Mouse (Mus musculus) megakaryocyte progenitor cell, adult 5-6 weeks (primary cell): ENCODE results near the gene Tnni1. TPM values are rescaled to one million over a fixed set of nuclear protein-coding genes. Genes with fewer than 3 reads are reported as not detected.

Experiments used
- ATAC-seq: replicated peaks from 2 replicates; pipeline ENCODE4 v1.8.0; 2016; ENCODE audit warnings: mild to moderate bottlenecking, moderate TSS enrichment, inconsistent platforms; ENCODE audit not compliant: poor library complexity
- total RNA-seq, 2 experiments: library from RNA; stranded (forward) in 1 of 2; stranded (reverse) in 1 of 2; fragments of 157-497, 149-512 nt in 1 of 2; fragments of 200-1000 nt in 1 of 2; gene quantifications; 2 replicates each; pipeline versions ENCODE4 v1.2.3 to v1.2.4; 2015 to 2017

The Tnni1 gene
- total RNA-seq, 2 experiments from 2014 or later: not detected

DNA sequence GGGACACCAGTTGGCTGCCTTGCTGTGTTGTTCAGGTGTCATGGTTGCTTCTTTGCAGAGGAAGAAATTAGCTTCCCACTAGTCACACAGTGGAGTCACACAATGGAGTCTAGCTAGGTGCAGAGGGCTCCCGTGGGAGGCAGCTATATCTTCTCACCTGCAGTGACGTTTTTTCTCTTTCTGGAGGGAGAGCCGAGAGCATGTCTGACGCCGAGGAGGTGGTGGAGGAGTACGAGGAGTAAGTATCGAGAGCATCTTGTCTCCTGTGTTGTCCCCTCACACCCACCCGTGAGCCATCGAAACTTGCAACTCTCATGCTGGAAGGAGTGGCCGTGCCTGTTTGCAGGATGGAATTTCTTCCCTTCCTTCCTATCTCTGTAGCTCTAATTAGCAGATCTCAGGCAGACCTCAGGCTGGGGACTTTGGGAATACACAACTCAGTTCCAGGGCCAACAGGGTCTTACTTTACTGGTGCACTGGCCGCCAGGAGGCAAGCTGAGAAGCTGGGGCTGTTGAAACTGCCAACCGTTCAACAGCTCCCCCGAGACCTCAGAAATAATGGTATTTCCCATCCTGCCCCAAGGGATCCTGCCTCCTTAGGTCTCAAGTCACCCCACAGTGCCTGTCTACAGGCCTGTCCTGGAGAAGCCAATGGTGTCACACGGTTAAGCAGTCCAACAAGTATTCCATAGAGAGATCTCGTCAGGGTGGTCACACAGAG is 61.6 kb downstream of the Tnni1 start:
- no peak for ATAC-seq

DNA sequence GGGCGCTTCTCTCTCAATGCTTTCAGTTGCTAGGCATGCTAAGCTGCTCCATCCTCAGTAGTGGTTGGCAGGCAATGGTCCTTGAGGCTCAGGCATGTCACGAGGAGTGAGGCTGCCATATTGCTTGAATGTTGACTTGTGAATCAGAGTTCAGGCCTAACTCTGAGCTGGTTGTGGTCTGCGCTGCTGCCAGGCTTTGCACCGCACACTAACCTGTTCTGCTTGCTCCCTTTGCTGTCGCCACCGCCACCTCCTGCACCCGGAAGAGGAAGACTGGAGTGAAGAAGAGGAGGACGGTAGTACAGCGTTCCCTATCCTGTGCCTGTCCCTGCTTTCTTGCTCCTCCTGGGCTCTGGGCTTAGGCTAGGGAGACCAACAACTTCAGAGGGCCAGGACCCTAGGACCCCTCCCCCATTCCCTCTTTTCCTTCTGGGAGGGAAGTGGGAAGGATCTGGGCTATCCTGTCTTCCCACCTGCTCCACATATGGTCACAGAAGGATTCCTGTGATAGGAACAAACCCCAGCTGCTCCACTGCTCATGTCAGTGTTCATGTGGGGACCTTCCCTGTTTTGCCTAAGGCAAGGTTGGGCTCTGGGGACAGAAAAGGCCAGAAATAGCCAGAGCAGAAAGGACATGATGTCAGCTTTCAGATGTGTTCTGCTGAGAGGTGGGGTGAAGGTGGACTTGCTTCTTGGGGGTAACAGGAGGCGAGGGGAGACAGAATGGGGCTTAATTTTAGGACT is 64.5 kb downstream of the Tnni1 start:
- no peak for ATAC-seq

- ATAC-seq: no peak
Observed at GRCm38 (mm10) chr1:135844481-135844880, 65.2 kb downstream of the Tnni1 start.

DNA sequence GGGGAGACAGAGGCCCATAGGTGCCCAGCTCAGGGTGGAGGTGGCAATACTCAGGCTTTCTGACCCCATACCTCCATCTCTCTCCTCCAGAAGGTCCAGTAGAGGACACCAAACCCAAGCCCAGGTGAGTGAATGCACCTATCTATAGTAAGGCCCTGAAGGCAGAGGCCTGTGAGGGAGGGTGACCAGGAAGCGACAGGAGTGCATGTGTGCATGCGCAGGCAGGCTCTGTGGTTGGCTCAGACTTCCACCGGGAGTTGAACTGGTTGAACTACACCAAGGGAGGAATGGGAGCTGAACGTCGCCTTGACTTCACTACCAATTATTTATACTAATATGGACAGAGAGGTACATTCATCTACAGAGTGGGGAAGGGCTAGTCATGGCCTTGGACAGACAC is 67.4 kb downstream of the Tnni1 start:
- ATAC-seq: no peak

DNA sequence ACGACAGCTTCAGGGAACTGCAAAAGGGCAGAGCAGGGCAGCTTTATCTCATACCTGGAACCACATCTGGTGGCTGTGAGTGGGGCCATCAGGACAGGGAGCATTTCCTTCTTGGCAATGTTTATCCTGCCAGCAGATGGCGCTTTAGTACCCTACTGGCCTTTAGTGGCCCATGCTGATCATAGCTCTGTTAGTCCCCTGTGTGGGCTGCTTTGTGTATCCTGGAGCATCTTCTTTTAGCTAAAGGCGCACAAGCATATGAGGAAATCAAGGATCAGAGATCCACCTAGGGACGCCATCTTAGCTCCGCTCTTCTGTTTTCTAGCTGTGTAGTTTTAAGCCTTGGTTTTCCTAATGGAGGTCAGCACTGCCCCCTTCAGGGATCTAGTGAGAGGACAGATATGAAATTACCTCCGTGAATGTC is 67.9 kb downstream of the Tnni1 start:
- peak; percentile 85 for ATAC-seq

DNA sequence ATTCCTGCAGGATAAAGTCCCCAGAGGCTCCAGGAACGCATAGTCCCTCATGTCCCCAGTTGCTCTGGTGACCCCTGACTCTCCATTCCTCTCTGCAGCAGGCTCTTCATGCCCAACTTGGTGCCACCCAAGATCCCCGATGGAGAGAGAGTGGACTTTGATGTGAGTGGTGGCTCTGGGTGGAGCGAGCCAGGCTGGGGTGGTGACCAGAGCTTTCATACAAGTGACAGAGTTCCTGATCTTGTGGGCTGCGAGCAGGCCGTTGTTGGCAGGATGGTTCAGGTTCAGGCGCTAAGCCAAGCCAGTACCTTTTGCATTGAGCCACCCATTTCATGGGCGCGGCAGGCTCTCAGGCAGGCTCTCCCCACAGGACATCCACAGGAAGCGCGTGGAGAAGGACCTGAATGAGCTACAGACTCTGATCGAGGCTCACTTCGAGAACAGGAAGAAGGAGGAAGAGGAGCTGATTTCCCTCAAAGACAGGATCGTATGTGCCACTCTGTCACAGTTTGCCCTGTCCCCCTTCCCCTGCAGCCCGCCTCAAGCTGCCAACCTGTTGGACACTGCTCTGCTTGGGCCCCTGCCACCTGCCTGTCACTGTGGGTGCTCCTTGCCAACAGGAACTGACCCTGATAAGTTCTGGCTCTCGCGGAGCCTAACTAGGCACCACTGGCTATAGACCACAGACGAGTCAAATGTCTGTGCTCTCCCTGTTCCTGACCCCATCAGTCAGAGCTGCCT is 68.5 kb downstream of the Tnni1 start:
- ATAC-seq: no peak

DNA sequence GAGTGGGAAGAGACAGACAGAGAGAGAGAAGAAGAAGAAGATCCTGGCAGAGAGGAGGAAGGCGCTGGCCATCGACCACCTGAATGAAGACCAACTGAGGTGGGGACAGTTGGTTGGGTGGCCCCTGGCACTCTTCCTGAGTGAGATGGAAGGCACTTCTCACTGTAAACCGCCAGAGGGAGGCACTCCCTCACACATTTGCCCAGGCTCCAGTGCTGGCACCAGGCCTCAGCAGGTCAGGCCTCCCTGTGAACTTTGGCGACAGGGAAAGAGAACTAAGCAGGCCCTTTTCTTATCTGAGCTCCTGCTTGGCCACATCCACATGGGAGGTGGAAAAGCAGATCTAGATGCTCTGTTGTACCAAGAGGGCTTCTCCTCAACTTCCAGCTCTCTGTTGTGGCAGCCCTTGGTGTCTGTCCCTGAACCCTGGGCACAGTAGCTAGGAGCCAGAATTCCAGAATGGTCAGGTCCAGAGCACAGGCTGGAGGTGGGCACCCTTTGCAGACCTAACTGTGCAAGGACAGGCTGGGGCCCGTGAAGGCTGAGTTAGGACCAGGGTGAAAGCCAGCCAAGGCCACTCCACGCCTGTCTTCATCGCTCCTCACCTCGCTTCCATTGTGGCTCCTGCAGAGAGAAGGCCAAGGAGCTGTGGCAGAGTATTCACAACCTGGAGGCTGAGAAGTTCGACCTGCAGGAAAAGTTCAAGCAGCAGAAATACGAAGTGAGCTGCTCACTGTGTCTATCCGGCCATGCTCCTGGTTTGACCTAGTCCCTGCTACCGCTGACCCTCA is 71.7 kb downstream of the Tnni1 start:
- ATAC-seq: peak; percentile 73

GRCm38 (mm10) chr1:135852044-135852756 is 73.0 kb downstream of the Tnni1 start:
- ATAC-seq: no peak

- ATAC-seq: no peak
Observed at GRCm38 (mm10) chr1:135853200-135853599, 74.0 kb downstream of the Tnni1 start.

GRCm38 (mm10) chr1:135854591-135855343 is 75.5 kb downstream of the Tnni1 start:
- ATAC-seq: no peak

GRCm38 (mm10) chr1:135855344-135855687 is 76.1 kb downstream of the Tnni1 start:
- ATAC-seq: no peak

- ATAC-seq: no peak
Observed at GRCm38 (mm10) chr1:135856070-135856469, 76.8 kb downstream of the Tnni1 start.

DNA sequence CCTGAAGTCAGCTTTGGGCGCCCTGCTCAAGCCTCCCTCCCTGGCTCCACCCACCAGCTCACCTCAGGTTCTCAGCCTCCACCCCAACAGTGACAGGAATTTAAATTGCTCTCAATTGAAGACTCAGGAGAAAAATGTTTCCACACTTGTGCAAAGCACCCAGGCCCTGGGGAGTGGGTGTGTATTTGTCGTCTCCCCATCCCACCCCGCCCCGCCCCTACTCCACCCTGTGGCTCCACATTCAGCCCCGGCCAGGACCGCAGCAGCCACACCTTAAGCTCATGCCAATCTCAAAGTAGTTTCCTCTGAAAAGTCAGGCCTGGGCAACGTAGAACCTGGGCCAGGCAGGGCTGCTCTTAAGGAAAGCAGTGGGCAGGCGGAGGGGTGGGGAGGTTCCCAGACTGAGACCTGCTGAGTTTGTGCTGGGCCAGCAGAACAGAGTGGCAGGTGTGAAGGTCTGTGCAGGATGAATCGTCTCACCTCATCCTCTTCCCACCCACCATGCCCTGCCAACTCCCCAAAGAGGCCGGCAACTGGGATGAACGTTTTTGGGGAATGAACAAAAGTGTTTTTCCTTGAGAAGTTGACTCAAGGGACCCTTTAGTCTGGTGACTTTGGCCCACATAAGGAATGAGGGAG is 78.0 kb downstream of the Tnni1 start:
- no peak for ATAC-seq

DNA sequence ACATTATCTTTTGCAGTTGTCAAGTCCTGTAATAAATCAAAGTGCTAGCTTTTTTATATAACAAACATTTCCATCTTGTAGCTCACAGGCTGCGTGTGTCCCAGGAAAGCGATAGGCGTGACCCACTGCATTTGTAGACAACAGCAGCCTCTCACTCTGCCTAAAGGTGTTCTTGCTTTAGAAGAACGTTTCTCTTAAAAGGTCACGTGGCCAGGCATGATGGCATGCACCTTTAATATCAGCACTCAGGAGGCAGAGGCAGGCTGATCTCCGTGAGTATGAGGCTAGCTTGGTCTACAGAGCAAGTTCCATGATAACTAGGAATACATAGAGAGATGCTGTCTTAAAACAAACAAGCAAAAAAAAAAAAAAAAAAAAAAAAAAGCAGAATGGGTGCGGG is 79.3 kb downstream of the Tnni1 start:
- no peak for ATAC-seq

Other genes starting within 250 kb of the Tnni1 start
- gene Nav1, start 172.1 kb upstream of the Tnni1 start, total RNA-seq (2015): 15.7 and 16.9 TPM in 2 replicates
- 2.0 and 2.8 TPM in 2 replicates for gene Nav1, start 172.1 kb upstream of the Tnni1 start, total RNA-seq (2017)
- gene Csrp1, start 59.4 kb upstream of the Tnni1 start, total RNA-seq (2015): 103 and 106 TPM in 2 replicates
- gene Csrp1, start 59.4 kb upstream of the Tnni1 start, total RNA-seq (2017): 104 and 113 TPM in 2 replicates
- 0.61 and 1.1 TPM in 2 replicates for gene Phlda3, start 13.3 kb upstream of the Tnni1 start, total RNA-seq (2015)
- gene Phlda3, start 13.3 kb upstream of the Tnni1 start, total RNA-seq (2017): not detected in 2 replicates
- not detected in 2 replicates for gene Lad1, start 39.2 kb downstream of the Tnni1 start, total RNA-seq (2015)
- not detected in 2 replicates for gene Lad1, start 39.2 kb downstream of the Tnni1 start, total RNA-seq (2017)
- not detected in 2 replicates for gene Tnnt2, start 56.9 kb downstream of the Tnni1 start, total RNA-seq (2015)
- not detected in 2 replicates for gene Tnnt2, start 56.9 kb downstream of the Tnni1 start, total RNA-seq (2017)
- not detected in 2 replicates for gene Pkp1, start 139.8 kb downstream of the Tnni1 start, total RNA-seq (2015)
- not detected in 2 replicates for gene Pkp1, start 139.8 kb downstream of the Tnni1 start, total RNA-seq (2017)
- gene Igfn1, start 226.9 kb downstream of the Tnni1 start, total RNA-seq (2015): not detected in 2 replicates
- not detected in 2 replicates for gene Igfn1, start 226.9 kb downstream of the Tnni1 start, total RNA-seq (2017)
- 5.8 and 12.7 TPM in 2 replicates for gene Tmem9, start 228.7 kb downstream of the Tnni1 start, total RNA-seq (2015)
- 5.1 and 9.2 TPM in 2 replicates for gene Tmem9, start 228.7 kb downstream of the Tnni1 start, total RNA-seq (2017)